Mouse (Mus musculus) embryo, embryonic 10.5 days (tissue): Measurements from ENCODE around the gene Gdpgp1.

Source experiments
- DNase-seq: peaks from one replicate; pipeline ENCODE4 v3.0.0-alpha.2; 2015; ENCODE audit warnings: low spot score

Gene Gdpgp1

GRCm38 (mm10) chr7:80232489-80233029 lies at the start of gene Gdpgp1, which contains the start of gene Cib1:
TSS of gene Gdpgp1 (plus strand) at chr7:80232865.
TSS of gene Cib1 (minus strand) at chr7:80232813.
- peak; percentile 99 for DNase-seq

GRCm38 (mm10) chr7:80183466-80183865 lies 49.2 kb upstream of the Gdpgp1 start:
- no peak for DNase-seq

GRCm38 (mm10) chr7:80183969-80184368 lies 48.7 kb upstream of the Gdpgp1 start:
- no peak for DNase-seq

GRCm38 (mm10) chr7:80184551-80184950 lies 48.1 kb upstream of the Gdpgp1 start:
- no peak for DNase-seq

- DNase-seq: no peak
These were observed 47.7 kb upstream of the Gdpgp1 start for GRCm38 (mm10) chr7:80184968-80185367.

- DNase-seq: peak; percentile 64
These were observed 46.6 kb upstream of the Gdpgp1 start for GRCm38 (mm10) chr7:80186021-80186420.

GRCm38 (mm10) chr7:80186531-80187296 lies 46.0 kb upstream of the Gdpgp1 start, which contains the start of gene Sema4b:
TSS of gene Sema4b (plus strand) at chr7:80186841.
- DNase-seq: peak; percentile 95

GRCm38 (mm10) chr7:80187501-80187900 lies 45.2 kb upstream of the Gdpgp1 start:
- DNase-seq: no peak

- DNase-seq: no peak
These were observed 44.0 kb upstream of the Gdpgp1 start for GRCm38 (mm10) chr7:80188579-80189125.

GRCm38 (mm10) chr7:80189147-80189933 lies 43.3 kb upstream of the Gdpgp1 start:
- DNase-seq: no peak

GRCm38 (mm10) chr7:80191455-80191854 lies 41.2 kb upstream of the Gdpgp1 start:
- peak; percentile 33 for DNase-seq

- peak; percentile 94 for DNase-seq
These were observed 40.2 kb upstream of the Gdpgp1 start for GRCm38 (mm10) chr7:80192226-80193061.

- DNase-seq: no peak
These were observed 38.5 kb upstream of the Gdpgp1 start for GRCm38 (mm10) chr7:80193941-80194739.

- no peak for DNase-seq
These were observed 37.5 kb upstream of the Gdpgp1 start for GRCm38 (mm10) chr7:80195146-80195545.

- no peak for DNase-seq
These were observed 36.9 kb upstream of the Gdpgp1 start for GRCm38 (mm10) chr7:80195576-80196263.

GRCm38 (mm10) chr7:80197371-80197770 lies 35.3 kb upstream of the Gdpgp1 start:
- peak; percentile 42 for DNase-seq

GRCm38 (mm10) chr7:80197941-80198778 lies 34.5 kb upstream of the Gdpgp1 start:
- peak; percentile 91 for DNase-seq

- peak; percentile 43 for DNase-seq
These were observed 33.8 kb upstream of the Gdpgp1 start for GRCm38 (mm10) chr7:80198863-80199262.

- no peak for DNase-seq
These were observed 33.4 kb upstream of the Gdpgp1 start for GRCm38 (mm10) chr7:80199286-80199685.
